Mouse (Mus musculus) CD4-positive naive resting alpha-beta T cell, adult 76 days (primary cell): Measurements from ENCODE around the gene Fam205a3. TPM values are rescaled to one million over a fixed set of nuclear protein-coding genes. Genes with fewer than 3 reads are reported as not detected.

ENCODE experiments used
- total RNA-seq: library from RNA; stranded (reverse); gene quantifications from one replicate; pipeline ENCODE4 v1.2.4, GENCODE M21; 2023

The Fam205a3 gene
- not detected for total RNA-seq

DNA sequence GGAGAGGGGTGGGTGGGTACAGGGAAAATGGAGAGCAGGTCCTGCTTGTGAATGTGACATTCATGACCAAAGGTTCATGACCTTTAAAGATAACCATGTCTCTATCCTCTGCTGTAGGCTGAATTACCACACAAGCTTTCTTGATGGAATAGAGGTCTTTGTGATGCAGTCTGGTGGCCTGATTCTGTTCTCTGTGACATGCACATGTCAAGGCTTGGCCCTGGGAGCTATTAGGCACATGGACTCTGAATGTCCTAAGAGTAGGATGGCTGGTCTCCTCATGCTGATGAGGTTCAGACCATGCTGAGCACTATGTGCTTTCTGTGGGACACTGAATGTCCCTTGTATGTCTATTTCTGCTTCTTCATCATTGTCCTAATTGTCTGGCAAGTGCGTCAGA is at the start of gene Fam205a3:
Fam205a3 (plus strand) TSS at position 301 of the 400 bp plus-strand sequence.

DNA sequence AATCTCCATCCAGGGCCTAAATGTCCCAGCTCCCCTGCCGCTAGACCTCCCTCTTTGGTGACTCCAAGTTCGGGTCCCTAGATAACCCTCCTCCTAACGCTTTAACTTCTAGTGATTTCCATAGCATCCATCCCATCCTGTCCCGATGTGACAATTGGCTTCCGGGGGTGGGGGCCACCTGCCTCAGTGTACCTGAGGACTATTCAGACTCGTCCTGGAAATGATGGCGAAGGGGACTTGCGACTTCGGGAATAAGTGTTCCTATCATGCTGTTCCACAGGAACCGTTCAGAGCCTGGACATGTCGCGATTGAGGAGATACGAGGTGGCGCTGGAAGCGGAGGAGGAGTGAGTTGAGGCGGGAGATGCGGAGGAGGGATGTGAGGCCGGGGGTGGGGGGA is 24.2 kb upstream of the Fam205a3 start, which contains the start of gene Gm21953:
Gm21953 (plus strand) TSS at position 301 of the 400 bp plus-strand sequence.

Other genes with a start within 250 kb of the Fam205a3 start
- not detected for gene Gm3893, start 227.1 kb upstream of the Fam205a3 start, total RNA-seq
- not detected for gene Gm13304, start 203.5 kb upstream of the Fam205a3 start, total RNA-seq
- not detected for gene Gm13306, start 164.9 kb upstream of the Fam205a3 start, total RNA-seq
- gene Gm13305, start 149.7 kb upstream of the Fam205a3 start, total RNA-seq: not detected
- not detected for gene Gm10600, start 77.7 kb upstream of the Fam205a3 start, total RNA-seq
- gene Ccl21b, start 62.6 kb upstream of the Fam205a3 start, total RNA-seq: not detected
- not detected for gene Gm21953, start 24.1 kb upstream of the Fam205a3 start, total RNA-seq
- not detected for gene Gm21586, start 121.0 kb downstream of the Fam205a3 start, total RNA-seq
- not detected for gene Gm2163, start 148.4 kb downstream of the Fam205a3 start, total RNA-seq
- not detected for gene Fam205a2, start 209.8 kb downstream of the Fam205a3 start, total RNA-seq